Mouse (Mus musculus) CD8-positive naive resting alpha-beta T cell, adult 2 months (primary cell): ENCODE data around the gene Ctbp1.

Source experiments
- DNase-seq, 2 experiments: peaks; one replicate each; pipeline ENCODE4 v3.0.0; 2022; ENCODE audit warnings: low read depth in 2 of 2, low spot score in 2 of 2

The Ctbp1 gene

GRCm38 (mm10) chr5:33244377-33244920 is 30.3 kb downstream of the Ctbp1 start:
- DNase-seq: no peak

- no peak for DNase-seq
Measured at GRCm38 (mm10) chr5:33239934-33240333, 34.9 kb downstream of the Ctbp1 start.

DNA sequence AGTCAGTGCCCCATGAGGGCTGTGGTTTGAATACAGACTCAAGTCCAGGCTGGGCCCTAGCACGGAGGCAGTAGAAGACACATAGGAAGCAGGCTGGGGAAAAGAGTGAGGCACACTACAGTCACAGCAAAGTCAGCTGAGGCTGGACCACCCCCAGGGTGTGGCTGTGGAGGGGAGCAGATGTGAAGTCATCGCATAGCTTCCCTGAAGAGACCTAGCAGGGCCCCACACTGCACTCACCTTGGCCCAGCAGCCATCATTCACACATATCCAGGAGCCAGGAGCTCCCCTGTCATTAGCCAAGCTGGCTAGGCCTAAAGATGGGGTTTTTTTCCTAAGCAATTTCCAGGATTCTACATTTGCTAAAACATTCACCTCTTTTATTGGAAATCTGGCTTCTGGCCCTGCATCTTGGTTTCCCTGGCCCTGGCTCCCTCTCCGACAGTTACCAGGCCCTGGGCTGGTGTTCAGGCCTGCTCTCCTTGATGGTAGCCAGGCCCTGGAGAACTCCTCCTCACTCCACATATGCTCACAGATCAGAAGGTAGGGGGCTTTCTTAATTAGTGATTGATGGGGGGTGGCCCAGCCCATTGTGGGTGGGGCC is 35.6 kb downstream of the Ctbp1 start:
- DNase-seq: no peak

DNA sequence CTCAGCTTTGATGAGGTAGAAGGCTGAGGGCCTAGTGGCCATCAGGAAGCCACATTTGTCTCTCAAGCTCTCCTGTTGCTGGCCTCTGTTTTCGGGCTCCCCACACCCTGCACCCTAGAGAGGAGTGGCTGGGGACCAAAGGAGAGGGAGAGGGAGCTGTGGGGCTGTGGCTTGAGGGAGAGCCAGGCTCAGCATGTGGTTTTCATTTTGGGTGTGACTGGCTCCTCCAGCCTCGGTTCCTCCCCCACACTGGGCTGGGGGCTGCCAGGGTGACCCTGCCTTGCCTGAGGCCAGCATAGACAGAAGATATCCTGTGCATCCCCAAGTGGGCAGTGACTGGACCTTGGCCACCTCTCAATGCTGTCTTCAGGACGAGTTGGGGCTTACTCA is 36.5 kb downstream of the Ctbp1 start:
- DNase-seq: no peak

DNA sequence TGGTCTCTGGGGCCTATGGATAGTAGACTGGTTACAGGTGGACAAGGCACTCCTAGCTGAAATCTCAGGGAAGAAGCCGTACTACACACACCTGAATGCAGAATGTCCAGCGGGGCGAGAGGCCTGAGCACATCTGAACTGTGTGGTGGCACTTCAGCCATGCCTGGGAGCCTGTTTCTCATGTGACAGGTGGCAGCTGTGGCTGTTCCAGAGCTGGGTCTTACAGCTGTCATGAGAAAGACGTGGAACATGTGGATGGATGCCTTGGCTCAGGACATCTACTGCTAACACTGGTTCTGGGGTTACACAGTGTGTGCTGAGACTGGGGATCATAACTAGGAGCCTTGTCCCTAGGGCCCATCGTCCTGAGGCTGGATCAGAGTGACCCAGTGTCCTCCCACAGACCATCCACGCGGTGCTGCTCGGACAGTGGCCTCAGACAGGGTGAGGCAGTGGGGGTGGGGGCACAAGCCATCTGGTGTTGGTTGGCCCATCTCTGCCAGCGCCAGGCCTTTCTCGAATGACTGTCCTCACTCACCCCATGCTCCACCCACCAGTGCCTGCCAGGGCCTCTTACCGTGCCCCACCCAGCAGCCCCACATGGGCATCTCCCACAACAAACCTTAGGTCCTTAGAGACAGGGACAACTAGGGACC is 37.1 kb downstream of the Ctbp1 start:
- no peak for DNase-seq

GRCm38 (mm10) chr5:33234391-33235031 is 40.3 kb downstream of the Ctbp1 start:
- DNase-seq: no peak

- DNase-seq: no peak
Measured at GRCm38 (mm10) chr5:33232791-33233190, 42.0 kb downstream of the Ctbp1 start.

DNA sequence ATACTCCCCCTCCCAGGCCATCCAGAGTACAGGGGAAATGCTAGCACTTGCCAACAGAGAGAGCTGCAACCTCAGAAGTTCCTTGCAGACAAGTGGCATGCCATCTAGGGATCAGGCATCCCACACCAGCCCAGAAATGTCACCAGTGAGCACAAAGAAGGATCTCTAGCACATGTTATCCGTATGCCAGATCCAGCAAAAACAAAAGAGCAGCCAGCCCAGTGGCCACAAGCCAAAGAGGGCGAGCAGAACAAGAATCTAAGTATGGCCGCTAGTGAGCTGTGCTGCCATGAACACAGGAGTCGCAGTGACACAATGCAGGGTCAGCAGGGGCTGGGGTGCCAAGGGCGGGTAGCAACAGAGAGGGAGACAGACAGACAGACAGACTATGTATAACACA is 44.5 kb downstream of the Ctbp1 start:
- DNase-seq: no peak

DNA sequence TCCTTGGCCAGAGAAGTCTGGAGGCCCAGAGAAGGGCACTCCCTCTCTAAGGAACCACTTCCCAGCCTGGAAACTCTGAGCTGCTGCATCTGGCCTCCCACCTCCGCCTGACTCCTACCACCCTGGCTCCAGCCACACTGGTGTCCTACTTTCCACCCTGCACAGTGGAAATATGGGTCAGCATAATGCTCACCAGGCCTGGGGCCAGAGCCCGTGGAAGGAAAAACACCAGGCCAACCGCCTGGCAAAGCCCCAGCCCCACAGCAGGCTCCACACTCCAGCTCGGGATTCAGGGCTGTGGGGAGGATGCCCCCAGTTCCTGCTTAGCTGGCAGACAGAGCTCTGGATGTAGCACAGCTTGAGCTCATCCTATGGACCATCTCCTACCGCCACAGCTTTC is 46.4 kb downstream of the Ctbp1 start:
- DNase-seq: no peak

DNA sequence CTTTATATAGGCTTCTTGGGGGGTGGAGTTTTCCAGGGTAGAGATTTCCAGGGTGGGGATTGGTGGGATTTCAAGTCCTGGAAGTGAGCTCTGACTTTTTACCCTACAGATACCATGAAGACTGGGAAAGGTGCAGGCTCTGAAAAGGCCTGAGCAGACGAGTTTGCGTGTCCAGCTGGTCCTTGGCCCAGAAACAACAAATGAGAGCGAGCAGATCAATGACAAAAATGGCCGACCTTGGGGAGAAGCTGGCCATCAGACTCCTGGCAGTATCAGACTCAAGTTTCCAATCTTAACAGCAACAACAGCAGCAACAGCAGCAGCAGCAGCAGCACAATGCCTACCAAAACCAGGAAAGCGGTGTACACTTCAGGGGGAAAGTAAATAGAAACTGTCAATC is 49.1 kb downstream of the Ctbp1 start:
- no peak for DNase-seq

DNA sequence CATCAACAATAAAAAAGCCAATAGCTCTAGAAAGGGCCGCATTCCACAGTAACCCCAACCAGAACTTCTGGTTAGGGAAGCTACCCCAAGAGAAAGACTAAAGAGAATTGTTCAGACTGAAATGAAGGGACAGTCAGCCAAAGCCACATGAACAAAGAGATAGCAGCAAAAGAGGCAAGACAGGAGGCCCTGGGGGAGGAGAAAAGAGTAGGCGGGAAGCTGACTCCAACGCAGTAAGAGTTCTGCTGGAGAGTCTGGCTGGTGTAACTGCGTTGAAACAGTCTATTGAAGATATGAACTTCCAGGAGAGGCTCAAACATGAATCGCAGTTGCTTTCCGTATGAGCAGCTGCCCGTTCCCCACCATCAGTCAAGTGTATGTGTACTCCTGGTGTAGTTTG is 50.3 kb downstream of the Ctbp1 start:
- no peak for DNase-seq

- DNase-seq: no peak
Measured at GRCm38 (mm10) chr5:33222841-33223744, 51.7 kb downstream of the Ctbp1 start.

DNA sequence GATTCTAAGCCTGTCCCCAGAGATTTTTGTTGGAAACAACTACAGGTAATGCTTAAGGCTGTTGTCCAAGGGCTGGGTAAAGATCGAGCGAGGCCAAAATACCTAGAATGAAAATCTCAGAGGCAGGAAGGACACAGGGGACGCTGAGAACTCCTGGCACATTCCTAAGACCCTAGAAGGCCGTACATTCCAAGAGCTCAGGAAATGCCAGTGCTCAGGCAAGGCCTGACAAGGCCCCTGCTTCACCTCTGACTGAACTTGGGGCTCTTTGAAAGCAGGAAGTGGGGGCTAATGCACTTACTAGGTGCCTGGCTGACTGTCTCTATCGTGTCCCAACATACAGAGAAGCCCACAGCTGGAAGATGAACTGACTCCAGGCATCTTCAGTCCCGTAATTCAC is 52.4 kb downstream of the Ctbp1 start:
- no peak for DNase-seq

DNA sequence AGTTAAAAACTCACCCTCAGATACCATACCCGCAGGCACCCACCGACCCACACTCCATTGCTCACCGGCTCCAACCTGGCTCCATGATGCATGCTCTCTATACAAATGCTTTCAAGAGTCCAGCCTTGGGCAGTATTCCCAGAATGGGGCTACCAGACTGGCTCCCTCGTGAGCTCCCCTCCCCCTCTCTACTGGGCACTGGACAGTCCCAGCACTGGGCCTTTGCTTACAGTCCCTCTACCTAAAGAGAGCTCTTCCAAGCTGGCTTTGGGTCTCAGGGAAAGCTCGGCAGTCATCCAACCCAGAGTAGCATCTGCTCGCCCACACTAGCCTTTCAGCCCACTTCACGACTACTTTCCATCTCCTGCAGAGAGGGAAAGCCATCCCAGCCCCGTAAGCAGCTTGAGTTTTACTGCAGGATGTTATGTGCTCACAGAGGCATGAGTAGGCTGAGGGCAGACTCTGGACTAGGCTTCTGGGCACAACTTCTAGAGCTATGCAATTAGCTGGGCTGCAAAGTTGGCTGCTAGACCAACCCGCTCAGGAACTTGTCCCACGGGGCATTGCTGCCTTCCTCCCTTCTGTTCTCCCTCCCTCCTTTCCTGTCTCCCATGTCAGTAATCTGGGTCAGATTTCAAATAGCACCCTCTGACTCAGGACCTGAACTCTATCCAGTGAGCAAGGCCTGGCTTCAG is 54.3 kb downstream of the Ctbp1 start:
- no peak for DNase-seq

- DNase-seq: no peak
Measured at GRCm38 (mm10) chr5:33219831-33220230, 55.0 kb downstream of the Ctbp1 start.

GRCm38 (mm10) chr5:33218746-33219449 is 55.9 kb downstream of the Ctbp1 start:
- no peak for DNase-seq

- no peak for DNase-seq
Measured at GRCm38 (mm10) chr5:33218081-33218480, 56.7 kb downstream of the Ctbp1 start, which contains the start of gene Spon2. Spon2 (minus strand) TSS chr5:33218455.

DNA sequence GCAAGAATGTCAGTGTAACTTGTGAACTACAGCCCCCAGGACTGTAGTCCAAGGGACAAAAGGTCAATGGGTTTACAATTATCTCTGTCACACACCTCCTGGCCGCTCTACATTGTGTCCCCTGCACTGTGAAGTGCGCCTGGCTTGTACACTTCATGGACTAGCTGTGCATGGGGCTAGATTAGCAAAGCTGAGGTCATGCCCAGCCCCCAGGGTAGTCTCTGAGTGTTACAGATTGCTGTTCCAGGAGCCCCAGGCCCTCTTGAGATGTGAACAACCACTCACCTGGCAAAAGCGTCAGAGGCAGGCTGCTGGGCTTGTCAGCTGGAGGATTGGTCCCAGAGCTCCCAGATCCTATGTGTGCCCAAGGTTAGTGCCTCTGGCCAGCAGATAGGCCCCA is 57.1 kb downstream of the Ctbp1 start:
- DNase-seq: no peak

DNA sequence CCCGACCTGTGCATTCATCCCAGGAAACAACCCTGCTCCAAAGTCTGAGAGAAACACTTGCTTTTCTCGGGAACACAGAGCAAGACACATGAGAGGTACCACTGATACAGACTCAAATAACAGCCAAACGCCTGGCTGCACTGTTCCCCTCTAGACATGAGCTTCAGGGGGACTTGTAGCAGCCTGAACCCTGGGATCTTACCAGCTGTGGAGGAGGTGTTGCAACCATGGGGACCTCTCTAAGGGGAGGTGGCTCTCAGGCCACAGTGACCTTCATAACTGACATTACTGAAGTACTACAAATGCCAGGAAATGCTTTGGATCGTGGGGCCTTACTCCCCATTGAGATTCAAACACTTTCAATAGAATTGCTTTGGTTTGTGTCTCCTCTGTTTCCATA is 60.1 kb downstream of the Ctbp1 start:
- no peak for DNase-seq

DNA sequence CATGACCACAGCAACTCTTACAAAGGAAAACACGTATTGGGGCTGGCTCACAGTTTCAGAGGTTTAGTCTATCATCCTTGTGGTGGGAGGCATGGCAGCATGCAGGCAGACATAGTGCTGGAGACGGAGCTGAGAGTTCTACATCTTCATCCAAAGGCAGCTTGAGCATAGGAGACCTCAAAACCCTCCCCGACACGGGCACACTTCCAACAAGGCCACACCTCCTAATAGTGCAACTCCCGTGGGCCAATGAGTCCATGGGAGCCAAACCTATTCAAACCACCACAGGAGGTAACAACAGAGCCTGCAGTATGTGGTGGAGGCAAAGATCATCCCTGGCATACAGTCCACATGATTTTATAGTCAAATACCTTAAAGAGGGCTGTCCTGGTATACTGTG is 63.5 kb downstream of the Ctbp1 start:
- DNase-seq: no peak
